Mouse (Mus musculus): ENCODE measurements around the gene Smarca4.

The Smarca4 gene

DNA sequence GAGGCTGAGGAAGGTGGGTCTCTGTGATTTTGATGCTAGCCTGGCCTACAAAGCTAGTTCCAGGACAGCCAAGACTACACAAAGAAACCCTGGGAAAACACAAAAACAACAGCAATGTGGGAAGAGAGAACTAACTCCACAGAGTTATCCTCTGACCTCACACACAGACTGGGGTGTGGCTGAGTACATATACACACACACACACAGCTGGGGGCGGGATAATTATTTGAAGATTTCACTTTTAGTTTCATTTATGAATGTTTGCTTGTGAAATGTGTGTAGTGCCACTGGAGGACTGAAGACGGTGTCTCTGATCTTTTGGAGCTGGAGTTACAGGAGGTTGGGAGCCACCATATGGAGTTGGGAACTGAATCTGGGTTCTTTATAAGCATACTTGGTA lies 14.9 kb upstream of the Smarca4 start:
- DNase-seq (ENCODE audit: low read depth, low spot score) = no peak

DNA sequence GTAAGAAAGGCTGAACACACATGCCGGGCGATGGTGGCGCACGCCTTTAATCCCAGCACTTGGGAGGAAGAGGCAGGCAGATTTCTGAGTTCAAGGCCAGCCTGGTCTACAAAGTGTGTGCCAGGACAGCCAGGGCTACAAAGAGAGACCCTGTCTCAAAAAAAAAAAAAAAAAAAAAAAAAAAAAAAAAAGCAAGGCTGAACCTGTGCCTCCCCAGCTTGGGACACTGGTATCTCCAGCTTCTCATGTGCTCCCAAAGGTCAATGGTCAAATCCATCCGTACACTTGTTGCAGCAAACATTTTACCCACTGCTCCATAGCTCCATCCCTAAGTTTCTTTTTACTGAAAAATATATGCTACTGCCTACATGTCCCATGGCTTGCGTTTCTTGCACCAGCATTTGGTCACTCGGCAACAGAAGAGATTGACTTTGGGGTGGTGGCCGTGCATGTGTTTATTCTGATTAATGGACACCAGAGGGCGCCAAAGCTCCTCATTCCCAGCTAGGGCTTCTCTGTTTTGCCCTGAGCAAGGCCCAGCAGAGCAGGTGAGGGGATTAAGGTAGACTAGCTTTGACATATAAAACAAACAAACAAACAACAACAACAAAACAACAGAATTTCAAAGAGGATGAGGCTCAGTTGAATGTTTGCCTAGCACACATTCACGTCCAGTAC lies 14.1 kb upstream of the Smarca4 start:
- peak; percentile 69 for DNase-seq (ENCODE audit: low read depth, low spot score)

- no peak for DNase-seq (ENCODE audit: low read depth, low spot score)
Measured at GRCm38 (mm10) chr9:21604119-21604518, 11.8 kb upstream of the Smarca4 start.

DNA sequence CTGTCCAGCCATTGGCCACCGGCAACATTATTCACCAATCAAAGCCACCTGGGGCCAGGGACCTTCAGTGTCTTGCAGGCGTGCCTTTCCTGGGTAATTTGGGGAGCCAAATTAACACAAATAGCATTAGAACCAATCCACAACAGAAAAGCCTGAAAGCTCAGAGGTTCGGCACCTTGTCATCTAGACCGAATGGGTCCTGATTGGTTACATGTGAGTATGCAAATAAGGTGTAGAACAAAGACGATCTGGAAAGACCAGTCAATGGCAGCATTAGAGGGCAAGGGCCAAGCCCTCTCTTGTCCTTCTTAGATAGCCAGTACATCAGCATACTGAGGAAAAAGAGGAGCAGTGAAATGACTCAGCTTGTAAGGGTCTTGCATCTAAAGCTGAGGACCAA lies 10.1 kb upstream of the Smarca4 start:
- no peak for DNase-seq (ENCODE audit: low read depth, low spot score)

DNA sequence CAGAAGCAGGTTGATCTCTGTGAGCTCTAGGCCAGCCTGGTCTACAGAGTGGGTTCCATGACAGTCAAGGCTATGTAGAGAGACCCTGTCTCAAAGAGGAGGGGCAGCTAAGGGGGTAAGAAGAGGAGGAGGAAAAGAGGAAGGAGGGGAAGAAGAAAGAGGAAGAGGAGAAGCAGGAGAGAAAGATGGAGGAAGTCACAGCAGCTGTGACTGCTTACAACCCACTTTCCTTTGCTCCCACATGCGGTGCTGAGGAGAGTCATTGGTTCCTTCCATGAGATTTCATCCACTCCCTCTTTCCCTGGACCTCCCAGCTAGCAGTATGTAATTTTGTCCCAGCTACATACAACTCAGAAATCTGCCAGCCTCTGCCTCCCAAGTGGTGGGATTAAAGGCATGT lies 9.3 kb upstream of the Smarca4 start:
- DNase-seq (ENCODE audit: low read depth, low spot score) = no peak

DNA sequence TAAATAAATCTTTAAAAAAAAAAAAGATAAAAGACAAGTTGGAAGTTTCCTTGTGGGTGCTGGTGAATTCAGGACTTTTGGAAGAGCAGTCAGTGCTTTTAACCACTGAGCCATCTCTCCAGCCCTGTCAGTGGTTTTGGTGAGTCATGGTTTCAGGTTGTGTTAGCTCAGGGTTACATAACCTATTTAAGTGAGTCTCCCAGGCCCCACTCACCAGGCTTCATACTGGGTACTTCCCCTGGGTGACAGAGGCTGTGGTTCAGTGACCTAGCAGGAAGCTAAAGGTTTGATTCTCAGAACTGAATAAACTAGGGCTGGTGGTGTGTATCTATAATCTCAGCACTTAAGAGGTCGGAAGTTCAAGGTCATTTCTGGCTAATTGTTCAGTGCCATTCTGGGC lies 6.1 kb upstream of the Smarca4 start:
- DNase-seq (ENCODE audit: low read depth, low spot score) = peak; percentile 63

- DNase-seq (ENCODE audit: low read depth, low spot score) = peak; percentile 37
Measured at GRCm38 (mm10) chr9:21614864-21615616, 929 bp upstream of the Smarca4 start.

GRCm38 (mm10) chr9:21616232-21616781 lies 338 bp downstream of the Smarca4 start:
- DNase-seq (ENCODE audit: low read depth, low spot score) = peak; percentile 84

- peak; percentile 47 for DNase-seq (ENCODE audit: low read depth, low spot score)
Measured at GRCm38 (mm10) chr9:21617066-21617465, 1.1 kb downstream of the Smarca4 start.

DNA sequence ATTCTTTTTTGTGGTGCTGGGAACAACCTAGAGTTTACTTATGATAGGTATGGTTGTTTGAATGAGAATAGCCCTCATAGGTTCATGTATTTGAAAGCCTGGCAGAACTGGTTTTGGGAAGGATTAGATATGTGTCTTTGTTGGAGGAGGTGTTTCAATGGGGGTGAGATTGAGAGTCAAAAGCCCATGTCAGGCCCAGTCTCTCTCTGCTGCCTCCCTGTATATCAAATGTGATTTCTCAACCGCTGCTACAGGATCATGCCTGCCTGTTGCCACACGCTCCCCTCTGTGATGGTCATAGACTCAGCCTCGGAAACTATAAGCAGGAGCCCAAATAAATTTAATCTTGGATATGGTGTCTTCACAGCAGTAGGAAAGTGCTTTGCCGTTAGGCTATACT lies 4.3 kb downstream of the Smarca4 start:
- no peak for DNase-seq (ENCODE audit: low read depth, low spot score)

DNA sequence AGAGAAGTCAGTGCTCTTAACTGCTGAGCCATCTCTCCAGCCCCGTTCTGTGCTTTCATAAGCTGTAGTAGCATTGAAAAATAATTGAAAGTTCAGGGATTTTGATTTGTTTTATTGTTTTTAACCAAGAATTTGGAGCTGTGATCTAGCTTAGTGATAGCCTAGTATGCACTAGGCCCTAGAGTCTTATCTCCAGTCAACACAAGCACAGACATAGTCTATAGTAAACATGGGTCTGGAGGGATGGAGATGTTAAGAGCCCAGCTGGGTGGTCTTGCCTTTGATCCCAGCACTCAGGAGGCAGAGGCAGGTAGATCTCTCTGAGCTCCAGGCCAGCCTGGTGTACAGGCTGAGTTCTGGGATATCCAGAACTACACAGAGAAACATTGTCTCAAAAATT lies 6.7 kb downstream of the Smarca4 start:
- no peak for DNase-seq (ENCODE audit: low read depth, low spot score)

GRCm38 (mm10) chr9:21625342-21626339 lies 9.7 kb downstream of the Smarca4 start:
- DNase-seq (ENCODE audit: low read depth, low spot score) = peak; percentile 81

DNA sequence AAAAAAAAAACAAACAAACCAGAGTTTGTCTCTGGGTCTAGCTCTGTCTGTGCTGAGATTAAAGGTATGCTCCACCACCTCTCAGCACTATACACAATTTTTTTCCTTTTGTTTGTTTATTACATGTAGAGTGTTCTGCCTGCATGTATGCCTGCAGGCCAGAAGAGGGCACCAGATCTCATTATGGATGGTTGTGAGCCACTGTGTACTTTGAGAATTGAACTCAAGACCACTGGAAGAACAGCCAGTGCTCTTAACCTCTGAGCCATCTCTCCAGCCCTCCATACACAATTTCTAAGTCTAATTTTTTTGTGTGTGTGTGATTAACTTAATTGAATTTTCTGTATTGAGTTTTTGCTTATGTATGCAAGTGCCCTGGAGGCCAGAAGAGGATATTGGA lies 10.6 kb downstream of the Smarca4 start:
- DNase-seq (ENCODE audit: low read depth, low spot score) = peak; percentile 57

GRCm38 (mm10) chr9:21627145-21627795 lies 11.3 kb downstream of the Smarca4 start:
- peak; percentile 78 for DNase-seq (ENCODE audit: low read depth, low spot score)

DNA sequence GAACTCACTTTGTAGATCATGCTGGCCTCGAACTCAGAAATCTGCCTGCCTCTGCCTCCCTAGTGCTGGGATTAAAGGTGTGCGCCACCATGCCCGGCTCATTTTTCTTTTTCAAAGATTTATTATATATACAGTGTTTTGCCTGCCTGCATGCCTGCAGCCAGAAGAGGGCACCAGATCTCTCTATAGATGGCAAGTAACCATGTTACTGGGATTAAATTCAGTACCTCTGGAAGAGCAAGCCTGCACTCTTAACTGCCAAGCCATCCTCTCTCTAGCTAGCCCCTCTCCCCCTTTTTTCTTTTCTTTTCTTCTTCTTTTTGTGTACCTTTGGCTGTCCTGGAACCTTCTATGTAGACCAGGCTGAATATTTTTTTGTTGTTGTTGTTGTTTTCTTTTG lies 14.7 kb downstream of the Smarca4 start:
- DNase-seq (ENCODE audit: low read depth, low spot score) = peak; percentile 43

DNA sequence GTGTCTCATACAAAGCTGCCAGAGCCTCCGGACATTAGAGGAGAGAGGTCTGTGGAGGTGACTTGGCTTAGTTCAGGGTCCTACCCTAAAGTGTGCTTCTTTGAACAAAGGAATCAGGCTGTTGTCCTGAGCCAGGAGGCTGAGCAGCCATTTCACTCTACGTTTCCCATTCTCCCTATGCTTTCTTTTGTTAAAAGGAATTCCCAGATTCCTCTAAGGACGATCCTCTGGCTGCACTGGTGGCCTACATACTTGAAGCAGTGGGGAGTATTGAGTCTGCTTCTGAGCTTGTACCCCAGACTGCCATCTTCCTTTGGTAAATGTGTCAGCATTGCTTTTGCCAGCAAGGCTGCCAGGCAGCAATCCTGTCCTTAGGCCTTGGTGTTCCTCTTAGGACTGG lies 17.1 kb downstream of the Smarca4 start:
- DNase-seq (ENCODE audit: low read depth, low spot score) = no peak

- no peak for DNase-seq (ENCODE audit: low read depth, low spot score)
Measured at GRCm38 (mm10) chr9:21635639-21636038, 19.7 kb downstream of the Smarca4 start.

DNA sequence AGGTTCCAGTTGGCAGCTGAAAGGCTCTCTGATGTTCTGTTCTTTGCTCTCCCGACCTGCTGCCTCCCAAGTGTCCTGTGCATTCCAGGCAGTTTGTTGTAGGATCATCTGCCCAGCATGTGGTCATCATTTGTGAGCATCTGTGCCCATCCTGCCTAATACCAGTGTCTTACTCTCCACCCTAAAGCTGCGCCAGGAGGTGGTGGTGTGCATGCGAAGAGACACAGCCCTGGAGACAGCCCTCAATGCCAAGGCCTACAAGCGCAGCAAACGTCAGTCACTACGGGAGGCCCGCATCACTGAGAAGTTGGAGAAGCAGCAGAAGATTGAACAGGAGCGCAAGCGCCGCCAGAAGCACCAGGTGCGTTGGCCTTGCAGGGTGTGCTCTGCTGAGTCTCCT lies 23.1 kb downstream of the Smarca4 start:
- no peak for DNase-seq (ENCODE audit: low read depth, low spot score)

- no peak for DNase-seq (ENCODE audit: low read depth, low spot score)
Measured at GRCm38 (mm10) chr9:21646366-21646765, 30.4 kb downstream of the Smarca4 start.

GRCm38 (mm10) chr9:21647721-21648120 lies 31.8 kb downstream of the Smarca4 start:
- DNase-seq (ENCODE audit: low read depth, low spot score) = no peak

- peak; percentile 36 for DNase-seq (ENCODE audit: low read depth, low spot score)
Measured at GRCm38 (mm10) chr9:21652263-21652662, 36.3 kb downstream of the Smarca4 start.
